Mouse (Mus musculus) midbrain, postnatal 0 days (tissue): Measurements from ENCODE around the gene 1700102P08Rik. TPM values are rescaled to one million over a fixed set of nuclear protein-coding genes. Genes with fewer than 3 reads are reported as not detected.
A peak's percentile ranks its signal among the peaks of the same experiment; 100 is the strongest.

Experiments used
- ATAC-seq: fragments of 200-750 bp; cut with Nextera tagmentation; 2 replicates; pipeline ENCODE4 v1.8.0; 2017; ENCODE audit warnings: moderate number of reproducible peaks, mild to moderate bottlenecking, moderate TSS enrichment, moderate library complexity; ENCODE audit not compliant: low FRiP score
- DNase-seq: peaks from one replicate; pipeline ENCODE4 v3.0.0-alpha.2; 2015; ENCODE audit warnings: low spot score
- H3K27ac ChIP-seq: fragments of 300-500 bp; sonication (generic); 2 replicates; pipeline ENCODE4 v1.5.1; 2014; ENCODE audit warnings: low read depth, mild to moderate bottlenecking, low read length, mixed read lengths
- H3K27me3 ChIP-seq: fragments of 300-500 bp; sonication (generic); 2 replicates; pipeline ENCODE4 v1.6.1; 2014; ENCODE audit warnings: low read length, control low read depth, mixed read lengths; ENCODE audit not compliant: insufficient read depth
- H3K36me3 ChIP-seq: fragments of 300-500 bp; sonication (generic); 2 replicates; pipeline ENCODE4 v1.6.1; 2014; ENCODE audit warnings: low read length, control low read depth, mixed read lengths; ENCODE audit not compliant: insufficient read depth
- H3K4me1 ChIP-seq: fragments of 300-500 bp; sonication (generic); 2 replicates; pipeline ENCODE4 v1.6.1; 2014; ENCODE audit warnings: mild to moderate bottlenecking, control low read depth, antibody characterized with exemption, low read length, mixed read lengths; ENCODE audit not compliant: insufficient read depth
- H3K4me2 ChIP-seq: fragments of 300-500 bp; sonication (generic); 2 replicates; pipeline ENCODE4 v1.6.1; 2014; ENCODE audit warnings: low read depth, mild to moderate bottlenecking, low read length, mixed read lengths; ENCODE audit not compliant: poor library complexity, severe bottlenecking
- H3K4me3 ChIP-seq: fragments of 300-500 bp; sonication (generic); 2 replicates; pipeline ENCODE4 v1.5.1; 2014; ENCODE audit warnings: low read depth, mild to moderate bottlenecking, low read length, moderate library complexity
- H3K9ac ChIP-seq: fragments of 300-500 bp; sonication (generic); replicated peaks from 2 replicates; pipeline ENCODE4 v1.6.1; 2014; ENCODE audit warnings: mild to moderate bottlenecking, low read length, moderate library complexity, mixed read lengths; ENCODE audit not compliant: poor library complexity, severe bottlenecking
- H3K9me3 ChIP-seq: fragments of 300-500 bp; sonication (generic); 2 replicates; pipeline ENCODE4 v1.6.1; 2016; ENCODE audit warnings: low read length, control low read depth
- CTCF ChIP-seq: IDR thresholded peaks from 2 replicates; pipeline ENCODE4 v1.5.1; 2016; ENCODE audit warnings: antibody characterized with exemption, mild to moderate bottlenecking
- WGBS: fragments of 180-500 bp; shearing (Covaris S2); extraction: QIAGEN DNeasy Blood & Tissue Kit; methylation state at CpG from one replicate; pipeline ENCODE4 v1.1.7; 2014; 5-methylcytosine and 5-hydroxymethylcytosine counted together
- polyA plus RNA-seq: library from polyadenylated mRNA; unstranded; fragments of >200 nt; fragmentation: Nextera tagmentation; extraction: Ambion mirVana; gene quantifications from 2 replicates; pipeline ENCODE4 v1.2.1, GENCODE M21; 2015
- total RNA-seq: library from RNA; depleted of rRNA; stranded (reverse); fragments of >200 nt; gene quantifications from 2 replicates; pipeline ENCODE4 v1.2.3, GENCODE M21; 2014; rRNA removed

1700102P08Rik gene
- 2.1 and 3.0 TPM in 2 replicates for total RNA-seq
- polyA plus RNA-seq: 0.99 and 1.4 TPM in 2 replicates

DNA sequence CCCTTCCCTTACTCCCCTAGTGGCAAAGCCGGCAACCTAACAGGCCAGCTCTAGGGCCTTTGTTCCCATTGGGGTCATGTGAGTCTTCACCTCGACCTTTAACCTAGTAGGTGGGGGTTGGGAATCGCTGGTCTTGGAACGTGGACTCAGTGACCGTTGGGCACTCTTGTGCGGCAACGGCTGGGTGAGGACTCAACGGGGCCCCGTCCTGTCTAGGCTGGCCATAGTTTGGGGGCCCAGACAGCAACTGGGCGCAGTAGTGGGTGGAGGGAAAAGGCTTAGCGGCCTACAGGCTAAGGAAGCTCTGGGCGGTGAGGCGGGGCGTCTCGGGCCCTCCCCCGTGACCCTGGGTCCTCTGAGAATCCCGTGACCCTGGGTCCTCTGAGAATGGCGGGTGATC lies at the start of gene 1700102P08Rik:
Gene 1700102P08Rik (plus strand): TSS at position 130 of the 400 bp plus-strand sequence.
- H3K4me2 ChIP-seq: no peak within 1 kb of the TSS
- H3K36me3 ChIP-seq: peaks cover 49% of the 10 kb centered on the region
- DNase-seq (no peak), ATAC-seq (no peak)
- TF ChIP-seq CTCF: no peak
- no peaks in the 10 kb centered on the region for H3K4me1 ChIP-seq
- no peak within 1 kb of the TSS for H3K27ac ChIP-seq
- no peak within 1 kb of the TSS for H3K4me3 ChIP-seq
- WGBS: 45% methylated on average over 18 of the region's 18 CpGs
- no peak within 1 kb of the TSS for H3K9ac ChIP-seq
- H3K9me3 ChIP-seq: no peaks in the 10 kb centered on the region
- H3K27me3 ChIP-seq: no peaks in the 10 kb centered on the region

DNA sequence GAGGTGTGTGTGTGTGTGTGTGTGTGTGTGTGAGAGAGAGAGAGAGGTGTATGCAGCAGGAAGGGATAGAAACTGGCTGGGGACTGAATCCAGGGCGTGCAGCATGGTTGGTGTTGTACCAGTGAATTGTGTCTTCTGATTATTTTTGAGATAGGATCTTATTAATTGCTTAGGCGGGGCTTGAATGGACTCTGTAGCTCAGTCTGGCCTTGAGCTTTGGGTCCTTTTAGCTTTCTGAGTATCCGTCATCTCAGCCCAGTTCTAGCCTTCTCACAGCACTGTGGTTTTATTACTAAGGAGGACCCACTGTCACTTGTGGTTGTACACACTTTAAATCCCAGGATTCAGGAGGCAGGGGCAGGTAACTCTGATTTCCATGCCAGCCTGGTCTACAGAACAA lies 49.3 kb upstream of the 1700102P08Rik start:
- H3K4me2 ChIP-seq: no peak overlapping the region
- H3K27me3 ChIP-seq: no peaks in the 10 kb centered on the region
- no peaks in the 10 kb centered on the region for H3K9me3 ChIP-seq
- no peak overlapping the region for H3K9ac ChIP-seq
- H3K4me1 ChIP-seq: 0 out of 2 replicates have a peak, but pooled peaks cover 3% of the 10 kb centered on the region
- no peak for TF ChIP-seq CTCF
- DNase-seq: no peak
- H3K36me3 ChIP-seq: no peaks in the 10 kb centered on the region
- no peak for ATAC-seq
- WGBS: 89% methylated on average over 3 of the region's 3 CpGs
- H3K27ac ChIP-seq: no peak overlapping the region
- H3K4me3 ChIP-seq: no peak overlapping the region

DNA sequence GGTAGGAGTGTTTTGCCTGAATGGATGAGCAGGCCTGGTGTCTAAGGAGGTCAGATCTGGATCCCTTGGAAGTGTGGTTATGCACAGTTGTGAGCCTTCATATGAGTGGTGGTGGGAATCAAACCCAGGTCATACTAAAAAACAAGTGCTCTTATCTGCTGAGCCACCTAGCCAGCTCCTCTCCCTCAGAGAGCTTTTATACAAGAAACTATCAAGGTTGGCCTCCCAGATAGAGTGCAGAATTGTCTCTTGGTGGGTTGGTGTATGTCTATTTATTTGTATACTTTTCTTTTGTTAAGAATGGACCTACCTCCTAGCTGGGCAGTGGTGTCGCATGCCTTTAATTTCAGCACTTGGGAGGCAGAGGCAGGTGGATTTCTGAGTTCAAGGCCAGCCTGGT lies 48.8 kb upstream of the 1700102P08Rik start:
- no peak overlapping the region for H3K4me2 ChIP-seq
- no peaks in the 10 kb centered on the region for H3K4me1 ChIP-seq
- no peak for TF ChIP-seq CTCF
- no peaks in the 10 kb centered on the region for H3K36me3 ChIP-seq
- 96% methylated on average over 1 of the region's 1 CpGs for WGBS
- DNase-seq (no peak), ATAC-seq (no peak)
- H3K27me3 ChIP-seq: no peaks in the 10 kb centered on the region
- H3K9me3 ChIP-seq: no peaks in the 10 kb centered on the region
- no peak overlapping the region for H3K9ac ChIP-seq
- no peak overlapping the region for H3K4me3 ChIP-seq
- no peak overlapping the region for H3K27ac ChIP-seq

DNA sequence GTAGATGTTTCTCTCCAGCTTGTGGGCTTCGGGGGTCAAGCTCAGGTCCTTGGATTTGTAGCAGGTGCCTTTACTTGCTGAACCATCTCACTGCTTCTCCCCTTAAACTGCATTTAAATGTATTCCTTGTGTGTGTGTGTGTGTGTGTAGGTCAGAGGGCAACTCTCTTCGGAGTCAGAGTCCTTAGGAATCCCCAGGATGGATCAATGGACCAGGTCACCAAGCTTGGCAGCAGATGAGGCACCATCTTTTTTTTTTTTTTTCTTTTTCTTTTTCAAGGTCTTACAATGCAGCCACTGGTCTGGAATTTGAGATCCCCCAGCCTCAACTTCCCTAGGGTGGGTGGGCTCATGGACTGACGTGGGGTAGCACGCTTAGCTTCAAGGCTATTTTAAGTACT lies 48.1 kb upstream of the 1700102P08Rik start:
- Histone ChIP-seq H3K36me3 (no peaks in the 10 kb centered on the region), H3K4me3 (no peak overlapping the region), H3K27me3 (no peaks in the 10 kb centered on the region), H3K27ac (no peak overlapping the region), H3K9ac (no peak overlapping the region), H3K4me1 (no peaks in the 10 kb centered on the region), H3K4me2 (no peak overlapping the region), H3K9me3 (no peaks in the 10 kb centered on the region)
- ATAC-seq (no peak), DNase-seq (no peak)
- 69% methylated on average over 4 of the region's 4 CpGs for WGBS
- no peak for TF ChIP-seq CTCF

DNA sequence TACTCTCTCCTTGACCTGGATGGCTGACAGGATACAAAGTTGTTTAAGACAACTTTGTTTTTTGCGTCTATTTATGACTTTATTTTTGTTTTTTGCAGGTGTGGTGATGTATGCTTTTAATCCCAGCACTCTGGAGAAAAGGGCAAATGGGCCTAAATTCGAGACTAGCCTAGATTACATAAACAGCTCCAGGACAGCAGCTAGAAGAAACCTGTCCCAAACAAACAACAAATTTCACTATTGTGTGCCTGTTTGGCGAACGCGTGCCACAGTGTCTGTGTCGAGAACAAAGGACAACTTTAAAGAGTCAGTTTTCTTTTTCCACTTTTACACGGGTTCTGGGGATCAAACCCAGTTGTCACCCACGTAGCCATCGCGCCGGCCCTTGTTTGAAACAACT lies 45.6 kb upstream of the 1700102P08Rik start:
- TF ChIP-seq CTCF: no peak
- Histone ChIP-seq H3K27ac (peak overlapping the region; percentile 82), H3K4me3 (peak overlapping the region; percentile 95), H3K4me2 (peak overlapping the region; percentile 71), H3K27me3 (no peaks in the 10 kb centered on the region), H3K4me1 (no peaks in the 10 kb centered on the region), H3K36me3 (peaks cover 8% of the 10 kb centered on the region; the same call in 1 of the 2 replicates), H3K9ac (peak overlapping the region; percentile 83), H3K9me3 (no peaks in the 10 kb centered on the region)
- DNase-seq: peak; percentile 4
- 5% methylated on average over 11 of the region's 11 CpGs for WGBS
- no peak for ATAC-seq

DNA sequence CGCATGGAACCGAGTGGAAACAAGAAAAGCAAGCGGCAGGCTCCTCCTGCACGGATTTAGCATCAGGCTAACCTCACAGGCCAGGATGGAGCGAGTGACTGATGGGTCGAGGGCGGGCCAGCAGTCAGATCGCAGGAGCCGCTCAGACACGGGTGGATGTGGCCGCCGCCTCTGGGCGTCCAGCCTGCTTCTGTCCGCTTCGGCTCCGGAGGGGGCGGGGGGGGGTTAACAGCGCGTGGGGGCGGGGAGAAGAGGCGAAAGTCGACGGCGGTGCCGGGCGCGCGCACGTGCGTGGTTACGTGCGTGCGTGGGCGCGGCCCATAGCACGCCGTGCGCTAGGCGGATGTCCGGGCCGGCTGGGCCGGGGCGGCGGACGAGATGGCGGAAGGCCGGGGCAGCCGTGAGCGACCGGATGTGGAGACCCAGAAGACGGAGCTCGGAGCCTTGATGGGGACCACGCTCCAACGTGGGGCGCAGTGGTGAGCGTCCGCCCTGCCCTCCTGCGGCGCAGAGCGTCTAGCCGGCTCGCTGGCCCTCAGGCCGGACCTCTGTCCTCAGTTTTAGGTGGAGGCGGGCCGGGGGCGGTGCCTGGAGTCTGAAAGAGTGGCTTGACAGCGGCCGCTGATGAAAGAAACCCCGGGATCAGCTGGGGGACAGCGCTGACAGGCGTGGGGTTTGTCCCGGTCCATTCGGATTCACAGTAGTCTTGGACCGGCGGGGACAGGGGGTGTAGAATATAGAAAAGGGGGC lies 44.9 kb upstream of the 1700102P08Rik start, which contains the start of gene Usp4:
Gene Usp4 (plus strand): TSS at position 314 of the 750 bp plus-strand sequence.
- Histone ChIP-seq H3K9me3 (no peaks in the 10 kb centered on the region), H3K27me3 (no peaks in the 10 kb centered on the region), H3K4me1 (no peaks in the 10 kb centered on the region), H3K9ac (peak within 1 kb of the TSS; percentile 83), H3K4me3 (peak within 1 kb of the TSS; percentile 95), H3K27ac (peak within 1 kb of the TSS; percentile 82), H3K36me3 (peaks cover 15% of the 10 kb centered on the region), H3K4me2 (peak within 1 kb of the TSS; percentile 71)
- DNase-seq: peak; percentile 96
- under 1% methylated on average over 72 of the region's 75 CpGs for WGBS
- TF ChIP-seq CTCF: no peak
- peak; percentile 94 for ATAC-seq
